ENCODE assay signal across 8 mouse cellular contexts in genomic region chr7:43562651-43563070, GRCm38 (mm10). TPM values are rescaled to one million over a fixed set of nuclear protein-coding genes. Genes with fewer than 3 reads are reported as not detected.
DNase-seq lines count a peak whose midpoint lies in the region; ATAC-seq lines count a peak whose summit lies in the region.

No protein-coding gene starts in this region.

- H3K36me3 ChIP-seq in forebrain, embryonic 11.5 days (ENCODE audit: control insufficient read depth, insufficient read depth, low read length), result no peaks in the 10 kb centered on the region; the same call in 1 of the 2 replicates
- H3K36me3 ChIP-seq in splenic B cell, adult 2 months (ENCODE audit: control insufficient read depth, insufficient read depth, low read length, poor library complexity, severe bottlenecking), result 0 out of 2 replicates have a peak, but pooled peaks cover 4% of the 10 kb centered on the region

- H3K27me3 ChIP-seq in forebrain, embryonic 11.5 days (ENCODE audit: control insufficient read depth, insufficient read depth, low read length), result no peaks in the 10 kb centered on the region
- H3K27me3 ChIP-seq in splenic B cell, adult 2 months (ENCODE audit: control insufficient read depth, insufficient read depth, low read length, poor library complexity, severe bottlenecking), result no peaks in the 10 kb centered on the region

- H3K9ac ChIP-seq in forebrain, embryonic 11.5 days (ENCODE audit: low read length), result peak overlapping the region; percentile 79

- peak; percentile 31 for DNase-seq in cerebellum, adult 8-10 months
- no peak for DNase-seq in cerebellum, adult 11 months
- peak; percentile 90 for DNase-seq in ES-CJ7 (ENCODE audit: low read depth, low spot score)
- DNase-seq in forebrain, embryonic 11.5 days (ENCODE audit: low spot score), result peak; percentile 54
- peak; percentile 35 for DNase-seq in kidney, adult 9 months
- DNase-seq in mesoderm, embryonic 11.5 days (ENCODE audit: low read depth, low spot score), result peak; percentile 40
- DNase-seq in splenic B cell, adult 2 months (ENCODE audit: low read depth, low spot score), result peak; percentile 86
- DNase-seq in right cerebral cortex, postnatal 4 days, result no peak

- peak overlapping the region; percentile 56 for H3K4me2 ChIP-seq in forebrain, embryonic 11.5 days (ENCODE audit: low read depth, low read length, severe bottlenecking)

- peak overlapping the region; percentile 69 for H3K4me3 ChIP-seq in forebrain, embryonic 11.5 days (ENCODE audit: low read depth, low read length)

- H3K9me3 ChIP-seq in forebrain, embryonic 11.5 days (ENCODE audit: control insufficient read depth, low read length), result no peaks in the 10 kb centered on the region

- peaks cover 5% of the 10 kb centered on the region for H3K4me1 ChIP-seq in forebrain, embryonic 11.5 days (replicated peaks; ENCODE audit: control insufficient read depth, insufficient read depth, low read length)

- WGBS in forebrain, embryonic 11.5 days, result 0% methylated on average over 10 of the region's 10 CpGs

- peak; percentile 19; the same call in 1 of the 2 replicates for ATAC-seq in forebrain, embryonic 11.5 days (replicated peaks; ENCODE audit: low FRiP score)

- H3K27ac ChIP-seq in forebrain, embryonic 11.5 days (ENCODE audit: low read depth, low read length), result peak overlapping the region; percentile 81

RNA-seq across cellular contexts. Expression of gene Zfp658, which starts 0.6 kb away (rescaled TPM):
- 6.7 and 6.8 TPM in 2 replicates for polyA plus RNA-seq in forebrain, embryonic 11.5 days (2014; fragmentation: Nextera tagmentation; extraction: Ambion mirVana)

RNA-seq across cellular contexts. Expression of gene Zfp719, which starts 16.7 kb away (rescaled TPM):
- polyA plus RNA-seq in forebrain, embryonic 11.5 days (2014; fragmentation: Nextera tagmentation; extraction: Ambion mirVana), result 16.0 and 16.9 TPM in 2 replicates

RNA-seq across cellular contexts. Expression of gene Cd33, which starts 18.4 kb away (rescaled TPM):
- 0.71 and 1.7 TPM in 2 replicates for polyA plus RNA-seq in forebrain, embryonic 11.5 days (2014; fragmentation: Nextera tagmentation; extraction: Ambion mirVana)

RNA-seq across cellular contexts. Expression of gene Zfp819, which starts 44.3 kb away (rescaled TPM):
- 0.92 and 1.0 TPM in 2 replicates for polyA plus RNA-seq in forebrain, embryonic 11.5 days (2014; fragmentation: Nextera tagmentation; extraction: Ambion mirVana)

RNA-seq across cellular contexts. Expression of gene 4931406B18Rik, which starts 56.9 kb away (rescaled TPM):
- not detected in 2 replicates for polyA plus RNA-seq in forebrain, embryonic 11.5 days (2014; fragmentation: Nextera tagmentation; extraction: Ambion mirVana)

Comparison
In these comparisons a context has a peak if more than half of its experiments do, and no peak if none do; other contexts are left out.
1. DNase-seq: peak in cerebellum, adult 8-10 months (single experiment), ES-CJ7 (single experiment), forebrain, embryonic 11.5 days (single experiment), kidney, adult 9 months (single experiment), mesoderm, embryonic 11.5 days (single experiment) and splenic B cell, adult 2 months (single experiment); none in cerebellum, adult 11 months (single experiment) and right cerebral cortex, postnatal 4 days (single experiment).